Mouse (Mus musculus): ENCODE results near the gene Fbxw10.

Fbxw10 gene

GRCm38 (mm10) chr11:62903871-62904495, 57.1 kb downstream of the Fbxw10 start:
- DNase-seq (ENCODE audit: low spot score in 2 of 2): no peak

- DNase-seq (ENCODE audit: low spot score in 2 of 2): peak; percentile 17 to 19
These were observed 62.9 kb downstream of the Fbxw10 start for GRCm38 (mm10) chr11:62909720-62910306.

- no peak for DNase-seq (ENCODE audit: low spot score in 2 of 2)
These were observed 64.5 kb downstream of the Fbxw10 start for GRCm38 (mm10) chr11:62911362-62911761.

GRCm38 (mm10) chr11:62913141-62913540, 66.3 kb downstream of the Fbxw10 start:
- no peak for DNase-seq (ENCODE audit: low spot score in 2 of 2)

- DNase-seq (ENCODE audit: low spot score in 2 of 2): no peak
These were observed 67.7 kb downstream of the Fbxw10 start for GRCm38 (mm10) chr11:62914532-62914931.

- no peak for DNase-seq (ENCODE audit: low spot score in 2 of 2)
These were observed 68.6 kb downstream of the Fbxw10 start for GRCm38 (mm10) chr11:62915486-62915885.

- DNase-seq (ENCODE audit: low spot score in 2 of 2): no peak
These were observed 69.9 kb downstream of the Fbxw10 start for GRCm38 (mm10) chr11:62916765-62917164.

GRCm38 (mm10) chr11:62919946-62920742, 73.3 kb downstream of the Fbxw10 start:
- no peak for DNase-seq (ENCODE audit: low spot score in 2 of 2)

- no peak for DNase-seq (ENCODE audit: low spot score in 2 of 2)
These were observed 73.8 kb downstream of the Fbxw10 start for GRCm38 (mm10) chr11:62920743-62921050.

GRCm38 (mm10) chr11:62921052-62921977, 74.4 kb downstream of the Fbxw10 start:
- peak; percentile 33 to 54 for DNase-seq (ENCODE audit: low spot score in 2 of 2)

- DNase-seq (ENCODE audit: low spot score in 2 of 2): no peak
These were observed 77.4 kb downstream of the Fbxw10 start for GRCm38 (mm10) chr11:62924091-62924761.

Data from spleen, postnatal 36 days (tissue).